8 mouse cellular contexts compared by ENCODE assay signal in the genomic region with DNA sequence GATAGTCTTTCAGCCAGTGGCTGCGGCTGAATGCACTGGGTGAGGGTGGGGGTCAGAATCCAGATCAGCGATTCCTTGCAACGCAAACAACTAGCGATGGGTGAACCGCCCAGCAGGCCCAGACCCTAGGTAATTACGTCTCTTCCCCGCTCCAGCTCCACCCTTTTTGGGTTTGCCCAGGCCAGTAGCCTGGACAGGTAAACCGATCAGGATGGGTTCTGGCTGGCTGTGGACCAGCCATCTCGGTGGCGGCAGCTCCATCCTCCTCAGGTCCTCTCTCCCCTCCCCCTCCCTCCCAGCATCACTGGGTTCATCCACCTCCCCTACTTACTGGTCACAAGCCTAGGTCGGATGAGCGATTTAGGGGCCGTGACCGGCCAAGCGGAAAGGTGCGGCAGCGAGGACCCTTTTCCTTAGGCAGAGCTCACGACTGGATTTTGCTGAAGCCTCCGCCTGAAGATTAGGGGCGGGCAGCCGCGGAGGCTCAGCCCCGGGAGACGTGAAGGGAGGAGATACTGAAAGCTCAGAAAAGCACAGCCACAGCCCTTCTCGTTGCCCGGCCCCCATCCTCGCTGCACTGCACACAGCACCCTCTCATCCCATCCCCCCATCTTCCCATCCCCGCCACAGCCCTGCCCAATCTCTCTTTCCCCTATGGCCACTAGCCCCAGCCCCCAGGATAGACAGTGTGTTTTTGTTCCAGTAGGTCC. TPM values are rescaled to one million over a fixed set of nuclear protein-coding genes. Genes with fewer than 3 reads are reported as not detected.
DNase-seq lines count a peak whose midpoint lies in the region; ATAC-seq and TF ChIP-seq lines count a peak whose summit lies in the region.

TSS of gene Sprn (minus strand) at position 660 of the 710 bp plus-strand sequence.

- 2% methylated on average over 28 of the region's 28 CpGs for WGBS in neural tube, embryonic 13.5 days

- H3K27ac ChIP-seq in neural tube, embryonic 13.5 days (replicated peaks), result peak within 1 kb of the TSS; percentile 78

- H3K4me1 ChIP-seq in neural tube, embryonic 13.5 days (replicated peaks), result peaks cover 27% of the 10 kb centered on the region

- peak within 1 kb of the TSS; percentile 47 for H3K4me3 ChIP-seq in neural tube, embryonic 13.5 days

- peaks cover 33% of the 10 kb centered on the region for H3K27me3 ChIP-seq in neural tube, embryonic 13.5 days

- peak within 1 kb of the TSS; percentile 75 for H3K9ac ChIP-seq in neural tube, embryonic 13.5 days

- H3K9me3 ChIP-seq in neural tube, embryonic 13.5 days, result no peaks in the 10 kb centered on the region

- H3K36me3 ChIP-seq in neural tube, embryonic 13.5 days, result peaks cover 7% of the 10 kb centered on the region; the same call in 1 of the 2 replicates

- TF ChIP-seq POLR2A in brain, embryonic 14.5 days (IDR thresholded peaks at IDR 0.05; ENCODE audit: borderline replicate concordance, extremely low read depth, insufficient read depth, insufficient read length, poor library complexity, severe bottlenecking), result 0 out of 2 replicates have a peak, but pooled peaks have one; percentile 7

- peak within 1 kb of the TSS; percentile 66 for H3K4me2 ChIP-seq in neural tube, embryonic 13.5 days

- ATAC-seq in neural tube, embryonic 13.5 days (ENCODE audit: low read depth), result peak; percentile 78
- ATAC-seq in activated CD4-positive, CD25-positive, alpha-beta regulatory T cell, adult 4 months, result no peak

- TF ChIP-seq CTCF in brain, embryonic 14.5 days (IDR thresholded peaks at IDR 0.05; ENCODE audit: borderline replicate concordance, extremely low read depth, insufficient read depth, insufficient read length), result no peak

- peak; percentile 68 for DNase-seq in brain, embryonic 14.5 days (ENCODE audit: low read depth)
- peak; percentile 82 for DNase-seq in cerebellum, adult 9-11 months
- peak; percentile 70 for DNase-seq in frontal cortex, postnatal 10 days (ENCODE audit: low spot score in 2 of 2)
- peak; percentile 63 for DNase-seq in left cerebral cortex, adult 11 months (ENCODE audit: low spot score)
- DNase-seq in ovary, postnatal 10 days (ENCODE audit: low spot score), result no peak
- DNase-seq in testis, postnatal 14 days (ENCODE audit: low spot score), result no peak

RNA-seq across cellular contexts. Expression of gene Sprn, which starts in this region (rescaled TPM):
- 10.2 and 16.2 TPM in 2 replicates for polyA plus RNA-seq in brain, embryonic 14.5 days (2012; rRNA removed)
- 9.4 and 13.1 TPM in 2 replicates for polyA plus RNA-seq in neural tube, embryonic 13.5 days (2015; fragmentation: Nextera tagmentation; extraction: Ambion mirVana)
- polyA plus RNA-seq in activated CD4-positive, CD25-positive, alpha-beta regulatory T cell, adult 4 months (2017; shearing (Covaris generic)), result not detected

Comparison
In these comparisons a context has a peak if more than half of its experiments do, and no peak if none do; other contexts are left out.
1. RNA of gene Sprn (polyA plus RNA-seq): 10.2 to 16.2 TPM in brain, embryonic 14.5 days and 9.4 to 13.1 TPM in neural tube, embryonic 13.5 days; not detected in activated CD4-positive, CD25-positive, alpha-beta regulatory T cell, adult 4 months; every median in the first group is over 10 times any median in the second.
2. DNase-seq: peak in brain, embryonic 14.5 days (single experiment), cerebellum, adult 9-11 months (single experiment), frontal cortex, postnatal 10 days (2 of 2) and left cerebral cortex, adult 11 months (single experiment); none in ovary, postnatal 10 days (single experiment) and testis, postnatal 14 days (single experiment).